Mouse (Mus musculus): ENCODE data around the gene Dnajc24. TPM values are rescaled to one million over a fixed set of nuclear protein-coding genes. Genes with fewer than 3 reads are reported as not detected.

The Dnajc24 gene
- total and polyA plus RNA-seq, 3 experiments = 23.8 to 38.0 (median 37.8) TPM

DNA sequence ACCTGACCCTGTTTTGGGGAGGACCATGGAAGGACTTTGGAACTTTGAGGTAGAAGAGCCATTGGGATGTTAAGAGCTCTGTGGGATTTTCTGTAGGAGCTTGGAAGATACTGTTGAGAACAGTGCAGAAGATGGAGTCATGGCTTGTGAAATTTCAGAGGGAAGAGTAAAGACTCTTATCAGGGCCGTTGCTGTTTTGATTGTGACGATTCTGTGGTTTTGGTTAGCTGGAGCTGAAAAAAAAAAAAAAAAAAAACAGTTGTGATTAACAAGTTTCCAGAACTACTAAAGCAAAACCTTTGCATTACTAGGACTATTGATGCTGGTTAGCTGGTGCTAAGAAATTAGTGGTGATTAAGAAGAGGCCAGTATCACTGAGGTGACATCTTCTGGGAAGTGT, 5.1 kb upstream of the Dnajc24 start:
- no peak for DNase-seq (ENCODE audit: low spot score)
- TF ChIP-seq GATA2 (IDR thresholded peaks at IDR 0.05; ENCODE audit: borderline replicate concordance, low read depth, low read length) = no peak
- TF ChIP-seq POLR2AphosphoS5 (IDR thresholded peaks at IDR 0.05; ENCODE audit: insufficient replicate concordance, low read depth, low read length) = no peak
- TF ChIP-seq TAL1 (conservative IDR thresholded peaks at IDR 0.05; ENCODE audit: low read depth, low read length) = no peak
- no peak for TF ChIP-seq CTCF (IDR thresholded peaks at IDR 0.05; ENCODE audit: low read depth, low read length)
- no peak for TF ChIP-seq GATA1 (IDR thresholded peaks at IDR 0.05; ENCODE audit: borderline replicate concordance, low read length)
- peaks cover 2% of the 10 kb centered on the region; the same call in 1 of the 2 replicates for H3K27me3 ChIP-seq (ENCODE audit: insufficient read depth, low read length)
- ATAC-seq (ENCODE audit: extremely low read depth, insufficient number of reproducible peaks, low FRiP score, poor library complexity, severe bottlenecking) = no peak
- no peaks in the 10 kb centered on the region for H3K36me3 ChIP-seq (replicated peaks)
- H3K4me1 ChIP-seq (ENCODE audit: insufficient read depth, low read depth, low read length) = peaks cover 3% of the 10 kb centered on the region; the same call in 1 of the 2 replicates
- H3K4me3 ChIP-seq (ENCODE audit: low read depth, low read length) = no peak overlapping the region
- H3K9me3 ChIP-seq (replicated peaks) = no peaks in the 10 kb centered on the region

DNA sequence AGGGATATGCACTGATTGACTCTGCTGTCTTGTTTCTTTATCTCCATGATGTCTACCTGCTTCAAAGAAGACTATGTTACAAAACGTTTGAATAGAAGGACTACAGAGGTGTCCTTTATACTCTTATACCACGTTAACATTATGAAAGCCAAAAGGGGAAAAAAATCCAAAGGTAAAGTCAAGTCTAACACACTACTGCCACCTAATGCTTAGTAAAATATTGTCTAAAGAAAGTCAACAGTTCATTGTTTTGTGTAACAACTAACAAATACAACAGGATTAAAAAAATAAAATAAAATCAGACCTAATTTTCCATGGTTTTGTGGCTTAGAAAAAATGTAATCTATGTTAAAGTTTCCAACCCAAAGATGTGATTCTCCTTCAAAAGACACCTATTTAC, 15.3 kb downstream of the Dnajc24 start:
- ATAC-seq (ENCODE audit: extremely low read depth, insufficient number of reproducible peaks, low FRiP score, poor library complexity, severe bottlenecking) = no peak
- no peaks in the 10 kb centered on the region for H3K9me3 ChIP-seq (replicated peaks)
- no peak for DNase-seq (ENCODE audit: low spot score)
- no peak overlapping the region for H3K4me3 ChIP-seq (ENCODE audit: low read depth, low read length)
- H3K4me1 ChIP-seq (ENCODE audit: insufficient read depth, low read depth, low read length) = peaks cover 9% of the 10 kb centered on the region
- H3K27me3 ChIP-seq (ENCODE audit: insufficient read depth, low read length) = no peaks in the 10 kb centered on the region
- no peak for TF ChIP-seq GATA1 (IDR thresholded peaks at IDR 0.05; ENCODE audit: borderline replicate concordance, low read length)
- TF ChIP-seq POLR2AphosphoS5 (IDR thresholded peaks at IDR 0.05; ENCODE audit: insufficient replicate concordance, low read depth, low read length) = no peak
- no peak for TF ChIP-seq TAL1 (conservative IDR thresholded peaks at IDR 0.05; ENCODE audit: low read depth, low read length)
- no peak for TF ChIP-seq GATA2 (IDR thresholded peaks at IDR 0.05; ENCODE audit: borderline replicate concordance, low read depth, low read length)
- TF ChIP-seq CTCF (IDR thresholded peaks at IDR 0.05; ENCODE audit: low read depth, low read length) = no peak
- H3K36me3 ChIP-seq (replicated peaks) = peaks cover 19% of the 10 kb centered on the region

DNA sequence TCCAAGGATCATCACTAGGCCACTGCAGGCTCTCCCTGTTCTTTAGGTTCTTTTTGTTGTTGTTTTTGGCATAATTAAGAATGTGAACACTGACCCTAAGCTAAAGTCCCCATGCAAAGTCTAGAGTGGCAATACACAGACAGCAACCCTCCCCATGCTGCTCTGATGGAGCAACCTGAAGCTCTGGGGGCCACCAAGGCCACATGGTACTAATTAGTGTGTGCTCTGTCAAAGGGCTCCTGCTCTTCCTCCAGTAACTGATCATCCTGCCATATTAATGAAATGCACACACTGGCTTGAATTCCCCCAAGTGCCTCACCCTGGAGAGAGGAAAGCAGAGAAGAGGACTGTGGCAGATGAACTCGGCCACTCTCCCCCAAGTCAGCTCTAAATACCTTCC, 16.2 kb downstream of the Dnajc24 start:
- no peaks in the 10 kb centered on the region for H3K27me3 ChIP-seq (ENCODE audit: insufficient read depth, low read length)
- peaks cover 15% of the 10 kb centered on the region for H3K36me3 ChIP-seq (replicated peaks)
- TF ChIP-seq GATA2 (IDR thresholded peaks at IDR 0.05; ENCODE audit: borderline replicate concordance, low read depth, low read length) = no peak
- TF ChIP-seq GATA1 (IDR thresholded peaks at IDR 0.05; ENCODE audit: borderline replicate concordance, low read length) = no peak
- TF ChIP-seq POLR2AphosphoS5 (IDR thresholded peaks at IDR 0.05; ENCODE audit: insufficient replicate concordance, low read depth, low read length) = no peak
- no peaks in the 10 kb centered on the region for H3K9me3 ChIP-seq (replicated peaks)
- H3K4me3 ChIP-seq (ENCODE audit: low read depth, low read length) = no peak overlapping the region
- ATAC-seq (ENCODE audit: extremely low read depth, insufficient number of reproducible peaks, low FRiP score, poor library complexity, severe bottlenecking) (no peak), DNase-seq (ENCODE audit: low spot score) (no peak)
- peaks cover 15% of the 10 kb centered on the region for H3K4me1 ChIP-seq (ENCODE audit: insufficient read depth, low read depth, low read length)

DNA sequence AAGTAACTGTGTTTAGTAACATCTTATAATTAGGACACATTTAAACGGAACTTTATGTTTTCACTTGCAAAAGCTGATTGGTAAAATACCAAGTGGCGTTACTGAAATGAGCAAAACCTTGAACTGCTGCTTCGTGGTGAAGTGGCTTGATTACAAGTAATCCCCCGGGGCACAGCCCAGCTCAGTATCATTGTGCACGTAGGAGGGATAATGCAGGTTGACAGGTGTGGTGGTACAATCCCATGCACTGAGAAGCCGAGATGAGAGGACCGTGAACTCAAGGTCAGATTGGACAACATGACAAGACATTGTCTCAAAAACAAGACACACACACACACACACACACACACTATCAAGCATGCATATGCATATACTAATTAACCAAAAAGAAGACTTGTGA, 18.1 kb downstream of the Dnajc24 start:
- no peak for ATAC-seq (ENCODE audit: extremely low read depth, insufficient number of reproducible peaks, low FRiP score, poor library complexity, severe bottlenecking)
- Histone ChIP-seq H3K4me1 (ENCODE audit: insufficient read depth, low read depth, low read length) (peaks cover 15% of the 10 kb centered on the region), H3K27me3 (ENCODE audit: insufficient read depth, low read length) (no peaks in the 10 kb centered on the region), H3K4me3 (ENCODE audit: low read depth, low read length) (no peak overlapping the region), H3K9me3 (replicated peaks) (no peaks in the 10 kb centered on the region), H3K36me3 (replicated peaks) (peaks cover 18% of the 10 kb centered on the region)
- TF ChIP-seq POLR2AphosphoS5 (IDR thresholded peaks at IDR 0.05; ENCODE audit: insufficient replicate concordance, low read depth, low read length) (no peak), GATA1 (IDR thresholded peaks at IDR 0.05; ENCODE audit: borderline replicate concordance, low read length) (no peak), GATA2 (IDR thresholded peaks at IDR 0.05; ENCODE audit: borderline replicate concordance, low read depth, low read length) (no peak), CTCF (IDR thresholded peaks at IDR 0.05; ENCODE audit: low read depth, low read length) (no peak), TAL1 (conservative IDR thresholded peaks at IDR 0.05; ENCODE audit: low read depth, low read length) (no peak)
- no peak for DNase-seq (ENCODE audit: low spot score)

DNA sequence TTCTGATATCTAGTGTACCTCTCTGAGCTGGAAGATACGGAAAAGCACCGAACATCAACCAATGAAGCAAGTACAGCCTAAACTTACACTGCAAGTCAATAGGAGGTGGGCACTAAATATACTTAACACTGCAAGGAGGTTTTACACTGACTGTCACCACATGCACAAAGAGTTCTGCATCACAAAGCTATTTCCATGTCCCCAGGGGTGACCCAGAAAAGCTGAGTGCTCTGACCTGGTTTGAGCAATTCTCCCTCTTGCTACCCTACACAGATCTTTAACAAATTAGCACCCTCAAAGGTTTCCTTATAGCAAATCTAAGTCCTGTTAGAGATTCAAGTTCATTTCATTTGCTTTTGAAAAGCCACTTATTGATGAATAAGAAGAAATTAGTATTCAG, 25.3 kb downstream of the Dnajc24 start:
- H3K36me3 ChIP-seq (replicated peaks) = peaks cover 24% of the 10 kb centered on the region
- DNase-seq (ENCODE audit: low spot score) (no peak), ATAC-seq (ENCODE audit: extremely low read depth, insufficient number of reproducible peaks, low FRiP score, poor library complexity, severe bottlenecking) (no peak)
- TF ChIP-seq GATA1 (IDR thresholded peaks at IDR 0.05; ENCODE audit: borderline replicate concordance, low read length) (no peak), TAL1 (conservative IDR thresholded peaks at IDR 0.05; ENCODE audit: low read depth, low read length) (no peak), GATA2 (IDR thresholded peaks at IDR 0.05; ENCODE audit: borderline replicate concordance, low read depth, low read length) (no peak), CTCF (IDR thresholded peaks at IDR 0.05; ENCODE audit: low read depth, low read length) (no peak), POLR2AphosphoS5 (IDR thresholded peaks at IDR 0.05; ENCODE audit: insufficient replicate concordance, low read depth, low read length) (no peak)
- peaks cover 25% of the 10 kb centered on the region for H3K4me1 ChIP-seq (ENCODE audit: insufficient read depth, low read depth, low read length)
- no peak overlapping the region for H3K4me3 ChIP-seq (ENCODE audit: low read depth, low read length)
- H3K9me3 ChIP-seq (replicated peaks) = no peaks in the 10 kb centered on the region
- H3K27me3 ChIP-seq (ENCODE audit: insufficient read depth, low read length) = no peaks in the 10 kb centered on the region

DNA sequence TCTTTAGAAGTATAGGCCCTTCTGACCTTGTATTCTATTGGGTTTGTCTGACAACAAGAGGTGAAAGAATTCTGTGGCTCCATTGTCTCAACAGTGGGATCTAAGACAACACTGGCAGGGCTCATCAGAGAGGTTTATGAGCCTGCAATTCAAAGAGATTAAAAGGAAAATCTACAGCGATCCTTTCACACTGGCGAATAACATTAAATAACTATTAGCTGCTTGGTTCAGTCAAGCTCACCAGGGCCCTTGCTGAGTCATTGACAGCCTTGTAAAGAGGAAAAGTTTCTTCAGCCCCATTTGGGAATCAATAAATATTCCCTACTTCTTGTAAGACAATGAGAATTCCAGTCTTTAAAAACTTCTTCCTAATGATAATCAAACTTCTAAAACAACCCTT, 29.4 kb downstream of the Dnajc24 start:
- DNase-seq (ENCODE audit: low spot score) (no peak), ATAC-seq (ENCODE audit: extremely low read depth, insufficient number of reproducible peaks, low FRiP score, poor library complexity, severe bottlenecking) (no peak)
- H3K4me1 ChIP-seq (ENCODE audit: insufficient read depth, low read depth, low read length) = peaks cover 18% of the 10 kb centered on the region
- no peak overlapping the region for H3K4me3 ChIP-seq (ENCODE audit: low read depth, low read length)
- H3K27me3 ChIP-seq (ENCODE audit: insufficient read depth, low read length) = no peaks in the 10 kb centered on the region
- H3K9me3 ChIP-seq (replicated peaks) = no peaks in the 10 kb centered on the region
- TF ChIP-seq CTCF (IDR thresholded peaks at IDR 0.05; ENCODE audit: low read depth, low read length) (no peak), TAL1 (conservative IDR thresholded peaks at IDR 0.05; ENCODE audit: low read depth, low read length) (no peak), GATA1 (IDR thresholded peaks at IDR 0.05; ENCODE audit: borderline replicate concordance, low read length) (no peak), POLR2AphosphoS5 (IDR thresholded peaks at IDR 0.05; ENCODE audit: insufficient replicate concordance, low read depth, low read length) (no peak), GATA2 (IDR thresholded peaks at IDR 0.05; ENCODE audit: borderline replicate concordance, low read depth, low read length) (no peak)
- peaks cover 22% of the 10 kb centered on the region for H3K36me3 ChIP-seq (replicated peaks)

Data from G1E (cell line).